Mouse (Mus musculus): ENCODE measurements around the gene Cct8. TPM values are rescaled to one million over a fixed set of nuclear protein-coding genes. Genes with fewer than 3 reads are reported as not detected.

Gene Cct8
- total and polyA plus RNA-seq, 3 experiments: 393 to 1,102 (median 812) TPM

GRCm38 (mm10) chr16:87499556-87499955 lies 3.9 kb upstream of the Cct8 start:
- Histone ChIP-seq H3K4me1 (ENCODE audit: control insufficient read depth in 1 of 2, insufficient read depth in 2 of 2, low read length in 2 of 2) (peaks cover 8 to 27% of the 10 kb centered on the region in 2 experiments), H3K9me3 (replicated peaks; ENCODE audit: insufficient read depth, low read length) (no peaks in the 10 kb centered on the region), H3K4me3 (ENCODE audit: control insufficient read depth in 1 of 2, insufficient read depth in 1 of 2, low read depth in 2 of 2, low read length in 2 of 2) (no peak overlapping the region), H3K36me3 (ENCODE audit: control insufficient read depth in 1 of 2, insufficient read depth in 2 of 2, low read length in 2 of 2) (peaks cover 0 to 23% of the 10 kb centered on the region in 2 experiments; a peak in 2 of 4 replicates), H3K27me3 (ENCODE audit: control insufficient read depth in 1 of 2, insufficient read depth in 2 of 2, low read length in 2 of 2) (no peaks in the 10 kb centered on the region), H3K9ac (ENCODE audit: control insufficient read depth, low read depth, low read length, poor library complexity, severe bottlenecking) (no peak overlapping the region), H3K79me2 (ENCODE audit: control insufficient read depth, insufficient read depth, low read length, poor library complexity) (peaks cover 15% of the 10 kb centered on the region), H3K27ac (ENCODE audit: control insufficient read depth, low read depth, low read length) (no peak overlapping the region)
- DNase-seq (ENCODE audit: low read depth, low spot score): no peak
- no peak for TF ChIP-seq RCOR1 (IDR thresholded peaks at IDR 0.05; ENCODE audit: low read depth, low read length)
- TF ChIP-seq TAL1 (IDR thresholded peaks at IDR 0.05; ENCODE audit: low read length): no peak
- TF ChIP-seq KAT2A (conservative IDR thresholded peaks at IDR 0.05; ENCODE audit: low read depth, low read length): no peak
- TF ChIP-seq UBTF (IDR thresholded peaks at IDR 0.05; ENCODE audit: borderline replicate concordance, insufficient read depth, low read depth, low read length): no peak
- no peak for TF ChIP-seq MAZ (IDR thresholded peaks at IDR 0.05; ENCODE audit: low read depth, low read length)
- TF ChIP-seq SIN3A (IDR thresholded peaks at IDR 0.05; ENCODE audit: low read length): no peak
- TF ChIP-seq RAD21 (IDR thresholded peaks at IDR 0.05; ENCODE audit: low read depth, low read length): no peak
- no peak for TF ChIP-seq USF2 (IDR thresholded peaks at IDR 0.05; ENCODE audit: borderline replicate concordance in 1 of 2, insufficient read depth in 1 of 2, low read depth in 1 of 2, low read length in 2 of 2)
- TF ChIP-seq TCF12 (IDR thresholded peaks at IDR 0.05; ENCODE audit: low read depth, low read length): no peak
- TF ChIP-seq CHD1 (IDR thresholded peaks at IDR 0.05; ENCODE audit: low read depth, low read length): no peak
- no peak for TF ChIP-seq POLR2AphosphoS2 (IDR thresholded peaks at IDR 0.05; ENCODE audit: low read length)

DNA sequence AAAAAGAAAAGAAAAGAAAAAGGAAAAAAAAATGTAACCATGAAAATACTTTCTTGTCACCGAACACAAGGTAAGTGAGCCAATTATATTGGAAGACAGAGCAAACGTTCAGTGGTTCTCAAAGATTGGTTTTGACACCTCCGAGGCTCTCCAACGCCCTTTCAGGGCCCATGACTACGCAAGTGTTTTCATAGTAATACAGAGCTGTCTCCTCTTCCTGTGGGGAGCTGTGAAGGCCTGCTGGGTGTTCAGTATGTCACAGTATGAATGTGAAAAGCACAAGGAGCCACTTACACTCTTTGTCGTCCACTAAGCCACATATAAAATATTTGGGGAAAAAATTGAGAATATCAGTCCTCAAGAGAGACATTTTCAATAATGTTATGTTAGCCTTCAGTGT lies 1.5 kb upstream of the Cct8 start:
- no peak for DNase-seq (ENCODE audit: low read depth, low spot score)
- no peak for TF ChIP-seq ZNF384 (IDR thresholded peaks at IDR 0.05; ENCODE audit: low read depth, low read length)
- TF ChIP-seq BHLHE40 (IDR thresholded peaks at IDR 0.05; ENCODE audit: borderline replicate concordance, low read depth, low read length): no peak
- no peak for TF ChIP-seq E2F4 (IDR thresholded peaks at IDR 0.05; ENCODE audit: borderline replicate concordance, low read depth, low read length)
- no peak for TF ChIP-seq NELFE (IDR thresholded peaks at IDR 0.05; ENCODE audit: low read depth, low read length)
- TF ChIP-seq MAX (IDR thresholded peaks at IDR 0.05; ENCODE audit: low read length): no peak
- TF ChIP-seq MEF2A (IDR thresholded peaks at IDR 0.05; ENCODE audit: extremely low read depth, insufficient replicate concordance, low read depth, low read length, poor library complexity, severe bottlenecking): no peak
- no peak overlapping the region for H3K4me3 ChIP-seq (ENCODE audit: control insufficient read depth in 1 of 2, insufficient read depth in 1 of 2, low read depth in 2 of 2, low read length in 2 of 2)

More for the DNA sequence above, 1.5 kb upstream of the Cct8 start:
- no peaks in the 10 kb centered on the region for H3K9me3 ChIP-seq (replicated peaks; ENCODE audit: insufficient read depth, low read length)
- H3K4me1 ChIP-seq (ENCODE audit: control insufficient read depth in 1 of 2, insufficient read depth in 2 of 2, low read length in 2 of 2): peaks cover 8 to 33% of the 10 kb centered on the region in 2 experiments
- no peak overlapping the region for H3K9ac ChIP-seq (ENCODE audit: control insufficient read depth, low read depth, low read length, poor library complexity, severe bottlenecking)
- H3K79me2 ChIP-seq (ENCODE audit: control insufficient read depth, insufficient read depth, low read length, poor library complexity): peaks cover 31% of the 10 kb centered on the region
- peaks cover 11 to 41% of the 10 kb centered on the region in 2 experiments for H3K36me3 ChIP-seq (ENCODE audit: control insufficient read depth in 1 of 2, insufficient read depth in 2 of 2, low read length in 2 of 2)
- no peaks in the 10 kb centered on the region for H3K27me3 ChIP-seq (ENCODE audit: control insufficient read depth in 1 of 2, insufficient read depth in 2 of 2, low read length in 2 of 2)
- H3K27ac ChIP-seq (ENCODE audit: control insufficient read depth, low read depth, low read length): no peak overlapping the region

Data from MEL (cell line).